Mouse (Mus musculus) erythroblast, embryonic 14.5 days (primary cell): ENCODE results near the gene Ankub1.

Experiments used
- GATA1 ChIP-seq: IDR thresholded peaks from 2 replicates; pipeline ENCODE4 v1.6.1; 2012; ENCODE audit warnings: low read length, inconsistent platforms, mixed read lengths
- TAL1 ChIP-seq: IDR thresholded peaks from 3 replicates; pipeline ENCODE4 v1.6.1; 2012; ENCODE audit warnings: low read length, inconsistent platforms, mixed read lengths

- TF ChIP-seq TAL1 (no peak), GATA1 (no peak)
These were observed 18.5 kb downstream of the Ankub1 start for GRCm38 (mm10) chr3:57674075-57674474.
